Mouse (Mus musculus) liver, postnatal 0 days (tissue): ENCODE results near the gene Cdc42ep2. TPM values are rescaled to one million over a fixed set of nuclear protein-coding genes. Genes with fewer than 3 reads are reported as not detected.

ENCODE experiments used
- ATAC-seq: fragments of 200-750 bp; cut with Nextera tagmentation; 2 replicates; pipeline ENCODE4 v1.8.0; 2017; ENCODE audit warnings: mild to moderate bottlenecking, moderate library complexity
- DNase-seq: peaks from one replicate; pipeline ENCODE4 v3.0.0-alpha.2; 2016
- H3K27ac ChIP-seq: fragments of 300-500 bp; sonication (generic); 2 replicates; pipeline ENCODE4 v1.5.1; 2014; ENCODE audit warnings: antibody characterized with exemption, moderate library complexity, mild to moderate bottlenecking, low read depth
- H3K27me3 ChIP-seq: fragments of 300-500 bp; sonication (generic); 2 replicates; pipeline ENCODE4 v1.6.1; 2014; ENCODE audit warnings: low read length, control low read depth, mixed read lengths; ENCODE audit not compliant: insufficient read depth
- H3K36me3 ChIP-seq: fragments of 300-500 bp; sonication (generic); replicated peaks from 2 replicates; pipeline ENCODE4 v1.6.1; 2014; ENCODE audit warnings: mild to moderate bottlenecking, control low read depth, low read length, moderate library complexity, mixed read lengths; ENCODE audit not compliant: insufficient read depth
- H3K4me1 ChIP-seq: fragments of 300-500 bp; sonication (generic); 2 replicates; pipeline ENCODE4 v1.6.1; 2014; ENCODE audit warnings: antibody characterized with exemption, mild to moderate bottlenecking, control low read depth; ENCODE audit not compliant: insufficient read depth
- H3K4me2 ChIP-seq: fragments of 300-500 bp; sonication (generic); 2 replicates; pipeline ENCODE4 v1.6.1; 2014; ENCODE audit warnings: low read depth, mild to moderate bottlenecking, low read length, moderate library complexity, mixed read lengths
- H3K4me3 ChIP-seq: fragments of 300-500 bp; sonication (generic); 2 replicates; pipeline ENCODE4 v1.5.1; 2014; ENCODE audit warnings: low read depth, low read length
- H3K9ac ChIP-seq: fragments of 300-500 bp; sonication (generic); replicated peaks from 2 replicates; pipeline ENCODE4 v1.6.1; 2014; ENCODE audit warnings: mild to moderate bottlenecking, moderate library complexity
- H3K9me3 ChIP-seq: fragments of 300-500 bp; sonication (generic); 2 replicates; pipeline ENCODE4 v1.6.1; 2016; ENCODE audit warnings: mild to moderate bottlenecking, control low read depth, low read length, mixed read lengths
- CTCF ChIP-seq: sonication (generic); IDR thresholded peaks from 2 replicates; pipeline ENCODE4 v1.5.1; 2016; ENCODE audit warnings: antibody characterized with exemption, low read depth
- EP300 ChIP-seq: IDR thresholded peaks from 2 replicates; pipeline ENCODE4 v1.6.1; 2016; ENCODE audit warnings: antibody characterized with exemption, low read depth, mild to moderate bottlenecking
- WGBS: fragments of 180-500 bp; shearing (Covaris S2); extraction: QIAGEN DNeasy Blood & Tissue Kit; methylation state at CpG from one replicate; pipeline ENCODE4 v1.1.7; 2014; ENCODE audit not compliant: insufficient replicate concordance; 5-methylcytosine and 5-hydroxymethylcytosine counted together
- polyA plus RNA-seq: library from polyadenylated mRNA; unstranded; fragments of >200 nt; fragmentation: Nextera tagmentation; extraction: Ambion mirVana; gene quantifications from 2 replicates; pipeline ENCODE4 v1.2.1, GENCODE M21; 2015

Cdc42ep2 gene
- polyA plus RNA-seq, 1 experiment from 2014 or later: 3.0 TPM

GRCm38 (mm10) chr19:5963883-5964562 is 39.4 kb upstream of the Cdc42ep2 start, which contains the start of gene Pola2:
Gene Pola2, minus strand, starts transcription at chr19:5964202.
- Histone ChIP-seq H3K4me1 (peaks cover 36% of the 10 kb centered on the region), H3K9ac (peak within 1 kb of the TSS; percentile 85), H3K27ac (peak within 1 kb of the TSS; percentile 75), H3K4me3 (peak within 1 kb of the TSS; percentile 83), H3K36me3 (peaks cover 12% of the 10 kb centered on the region), H3K9me3 (no peaks in the 10 kb centered on the region), H3K4me2 (peak within 1 kb of the TSS; percentile 89), H3K27me3 (no peaks in the 10 kb centered on the region)
- TF ChIP-seq EP300 (no peak), CTCF (peak; percentile 23; the same call in 1 of the 2 replicates)
- WGBS: under 1% methylated on average over 50 of the region's 50 CpGs
- DNase-seq (peak; percentile 91), ATAC-seq (peak; percentile 81)

GRCm38 (mm10) chr19:5962651-5963050 is 38.0 kb upstream of the Cdc42ep2 start:
- Histone ChIP-seq H3K36me3 (peaks cover 19% of the 10 kb centered on the region), H3K27ac (0 out of 2 replicates have a peak overlapping the region, but pooled peaks have one; percentile 17), H3K9ac (peak overlapping the region; percentile 85), H3K4me3 (peak overlapping the region; percentile 83), H3K4me2 (peak overlapping the region; percentile 89), H3K9me3 (no peaks in the 10 kb centered on the region), H3K27me3 (no peaks in the 10 kb centered on the region), H3K4me1 (peaks cover 31% of the 10 kb centered on the region)
- no peak for DNase-seq
- no peak for ATAC-seq
- WGBS: 15% methylated on average over 1 of the region's 1 CpGs
- peak; percentile 38; the same call in 1 of the 2 replicates for TF ChIP-seq CTCF
- TF ChIP-seq EP300: no peak

DNA sequence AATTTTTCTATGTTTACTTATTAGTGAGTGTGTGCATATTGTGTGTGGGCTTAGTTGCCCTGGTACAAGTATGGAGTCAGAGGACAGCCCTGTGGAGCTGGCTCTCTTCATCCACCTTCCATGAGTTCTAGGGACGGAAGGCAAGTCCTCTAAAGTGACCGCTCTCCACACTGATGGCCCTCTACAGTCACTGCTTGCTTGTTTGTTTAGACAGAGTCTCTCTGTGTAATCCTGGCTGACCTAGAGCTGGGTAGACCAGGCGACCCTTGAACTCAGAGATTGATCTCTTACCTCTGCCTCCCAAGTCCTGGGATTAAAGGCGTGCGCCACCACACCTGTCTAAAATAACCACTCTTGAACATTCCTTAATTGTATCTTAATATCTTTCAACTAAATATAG is 32.8 kb upstream of the Cdc42ep2 start:
- Histone ChIP-seq H3K4me2 (no peak overlapping the region), H3K4me1 (peaks cover 13% of the 10 kb centered on the region), H3K9me3 (no peaks in the 10 kb centered on the region), H3K27ac (no peak overlapping the region), H3K27me3 (no peaks in the 10 kb centered on the region), H3K9ac (no peak overlapping the region), H3K4me3 (no peak overlapping the region), H3K36me3 (peaks cover 46% of the 10 kb centered on the region)
- TF ChIP-seq EP300 (no peak), CTCF (no peak)
- peak; percentile 81 for ATAC-seq
- DNase-seq: no peak
- 74% methylated on average over 5 of the region's 5 CpGs for WGBS

GRCm38 (mm10) chr19:5956685-5957084 is 32.1 kb upstream of the Cdc42ep2 start:
- ATAC-seq: peak; percentile 58
- Histone ChIP-seq H3K27ac (no peak overlapping the region), H3K9ac (no peak overlapping the region), H3K36me3 (peaks cover 52% of the 10 kb centered on the region), H3K9me3 (no peaks in the 10 kb centered on the region), H3K4me1 (peaks cover 11% of the 10 kb centered on the region), H3K27me3 (no peaks in the 10 kb centered on the region), H3K4me3 (no peak overlapping the region), H3K4me2 (no peak overlapping the region)
- TF ChIP-seq EP300 (no peak), CTCF (peak; percentile 96)
- 15% methylated on average over 3 of the region's 3 CpGs for WGBS
- DNase-seq: peak; percentile 88

DNA sequence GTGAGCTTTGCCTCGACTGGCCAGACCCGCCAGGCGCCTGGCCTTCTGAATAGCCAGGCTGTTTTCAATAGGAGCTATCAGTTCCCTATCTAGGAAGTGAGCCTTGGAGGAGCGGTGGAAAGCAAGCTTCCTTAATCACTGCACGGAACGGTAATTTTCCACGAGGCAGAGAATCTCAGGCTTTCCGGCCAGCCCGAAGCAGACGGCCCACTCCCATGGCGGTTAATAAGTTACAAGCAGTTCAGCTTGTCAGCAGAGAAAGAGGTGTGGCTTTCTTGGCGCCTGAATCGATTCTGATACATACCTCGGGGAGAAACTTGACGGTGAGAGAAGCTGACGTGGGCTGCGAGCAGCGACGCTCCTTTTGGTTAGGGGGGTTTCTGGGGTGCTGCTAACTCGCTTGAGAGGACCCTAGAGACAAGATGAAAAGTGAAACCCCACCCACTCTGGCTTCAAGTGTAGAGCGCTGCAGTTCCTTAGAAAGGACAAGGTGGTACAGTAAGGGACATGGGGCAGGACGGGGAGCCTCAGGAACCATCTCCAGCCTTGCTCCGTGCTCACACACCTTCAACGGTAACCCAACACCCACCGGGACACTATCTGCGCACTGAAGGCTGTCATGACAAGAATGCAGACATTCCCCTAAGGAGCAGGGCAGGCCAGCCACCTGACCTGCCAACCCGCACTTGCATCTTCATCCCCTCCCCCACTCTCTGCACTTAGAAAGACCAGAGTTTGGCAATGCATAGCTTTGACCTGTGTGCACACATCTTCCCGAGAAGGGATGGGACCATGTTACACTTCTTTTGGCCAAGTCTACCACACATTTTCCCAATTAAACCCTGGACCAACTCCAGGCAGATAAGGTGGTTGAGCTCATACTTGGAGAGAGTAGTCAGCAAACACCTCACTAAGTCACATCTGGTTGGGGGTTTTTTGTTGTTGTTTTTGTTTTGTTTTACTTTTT is 31.4 kb upstream of the Cdc42ep2 start:
- WGBS: 66% methylated on average over 28 of the region's 28 CpGs
- Histone ChIP-seq H3K36me3 (peaks cover 55% of the 10 kb centered on the region), H3K27me3 (no peaks in the 10 kb centered on the region), H3K27ac (0 out of 2 replicates have a peak overlapping the region, but pooled peaks have one; percentile 18), H3K9ac (no peak overlapping the region; the same call in 1 of the 2 replicates), H3K4me3 (no peak overlapping the region), H3K4me1 (peaks cover 11% of the 10 kb centered on the region), H3K9me3 (no peaks in the 10 kb centered on the region), H3K4me2 (peak overlapping the region; percentile 65)
- ATAC-seq: no peak
- DNase-seq: no peak
- no peak for TF ChIP-seq CTCF
- TF ChIP-seq EP300: no peak

DNA sequence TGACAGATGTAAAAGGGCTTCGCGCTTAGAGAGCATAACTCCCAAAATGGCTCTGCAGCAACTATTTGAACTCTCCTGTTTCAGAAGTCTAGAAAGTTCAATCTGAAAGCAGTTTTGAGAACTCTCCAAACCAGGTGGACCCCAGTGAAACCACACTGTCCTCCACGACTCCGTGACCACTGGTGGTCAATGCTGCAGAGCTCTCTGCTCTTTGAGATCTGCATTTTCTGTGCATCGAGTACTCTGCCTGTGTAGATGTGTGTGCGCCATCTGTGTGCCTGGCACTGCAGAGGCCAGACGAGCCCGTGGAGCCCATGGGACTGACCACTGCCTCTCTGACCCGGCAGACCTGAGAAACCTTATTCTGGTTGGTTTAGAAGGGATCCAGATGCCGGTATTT is 30.3 kb upstream of the Cdc42ep2 start:
- no peak overlapping the region for H3K27ac ChIP-seq
- TF ChIP-seq EP300: no peak
- no peak for TF ChIP-seq CTCF
- H3K4me1 ChIP-seq: peaks cover 11% of the 10 kb centered on the region
- H3K9me3 ChIP-seq: no peaks in the 10 kb centered on the region
- no peak overlapping the region for H3K4me2 ChIP-seq
- ATAC-seq: no peak
- H3K36me3 ChIP-seq: peaks cover 65% of the 10 kb centered on the region
- H3K9ac ChIP-seq: no peak overlapping the region
- H3K27me3 ChIP-seq: no peaks in the 10 kb centered on the region
- 87% methylated on average over 10 of the region's 10 CpGs for WGBS
- no peak overlapping the region for H3K4me3 ChIP-seq
- no peak for DNase-seq
